Mouse (Mus musculus) embryo, embryonic 11 days (tissue): Measurements from ENCODE around the gene Gm10717.
"Not testable (repeated sequence)": the region's sequence is repeated elsewhere in the genome, so short reads cannot be mapped to it uniquely, and the experiment has no call there.

Source experiments
- DNase-seq: peaks from one replicate; pipeline ENCODE4 v3.0.0-alpha.2; 2015

Gm10717 gene

DNA sequence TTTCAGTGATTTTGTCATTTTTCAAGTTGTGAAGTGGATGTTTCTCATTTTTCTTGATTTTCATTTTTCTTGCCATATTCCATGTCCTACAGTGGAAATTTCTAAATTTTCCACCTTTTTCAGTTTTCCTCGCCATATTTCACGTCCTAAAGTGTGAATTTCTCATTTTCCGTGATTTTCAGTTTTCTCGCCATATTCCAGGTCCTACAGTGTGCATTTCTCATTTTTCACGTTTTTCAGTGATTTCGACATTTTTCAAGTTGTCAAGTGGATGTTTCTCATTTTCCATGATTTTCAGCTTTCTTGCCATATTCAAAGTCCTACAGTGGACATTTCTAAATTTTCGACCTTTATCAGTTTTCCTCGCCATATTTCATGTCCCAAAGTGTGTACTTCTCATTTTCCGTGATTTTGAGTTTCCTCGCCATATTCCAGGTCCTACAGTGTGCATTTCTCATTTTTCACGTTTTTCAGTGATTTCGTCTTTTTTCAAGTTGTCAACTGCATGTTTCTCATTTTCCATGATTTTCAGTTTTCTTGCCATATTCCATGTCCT, at the start of gene Gm10717:
Gm10717 (plus strand) TSS at position 506 of the 556 bp plus-strand sequence.
- not testable (repeated sequence) for DNase-seq

DNA sequence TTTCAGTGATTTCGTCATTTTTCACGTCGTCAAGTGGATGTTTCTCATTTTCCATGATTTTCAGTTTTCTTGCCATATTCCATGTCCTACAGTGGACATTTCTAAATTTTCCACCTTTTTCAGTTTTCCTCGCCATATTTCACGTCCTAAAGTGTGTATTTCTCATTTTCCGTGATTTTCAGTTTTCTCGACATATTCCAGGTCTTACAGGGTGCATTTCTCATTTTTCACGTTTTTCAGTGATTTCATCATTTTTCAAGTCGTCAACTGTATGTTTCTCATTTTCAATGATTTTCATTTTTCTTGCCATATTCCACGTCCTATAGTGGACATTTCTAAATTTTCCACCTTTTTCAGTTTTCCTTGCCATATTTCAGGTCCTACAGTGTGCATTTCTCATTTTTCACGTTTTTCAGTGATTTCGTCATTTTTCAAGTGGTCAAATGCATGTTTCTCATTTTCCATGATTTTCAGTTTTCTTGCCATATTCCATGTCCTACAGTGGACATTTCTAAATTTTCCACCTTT, 24.7 kb upstream of the Gm10717 start, which contains the start of gene Gm10722:
Gm10722 (plus strand) TSS at position 478 of the 528 bp plus-strand sequence.
- peak; percentile 28 for DNase-seq

DNA sequence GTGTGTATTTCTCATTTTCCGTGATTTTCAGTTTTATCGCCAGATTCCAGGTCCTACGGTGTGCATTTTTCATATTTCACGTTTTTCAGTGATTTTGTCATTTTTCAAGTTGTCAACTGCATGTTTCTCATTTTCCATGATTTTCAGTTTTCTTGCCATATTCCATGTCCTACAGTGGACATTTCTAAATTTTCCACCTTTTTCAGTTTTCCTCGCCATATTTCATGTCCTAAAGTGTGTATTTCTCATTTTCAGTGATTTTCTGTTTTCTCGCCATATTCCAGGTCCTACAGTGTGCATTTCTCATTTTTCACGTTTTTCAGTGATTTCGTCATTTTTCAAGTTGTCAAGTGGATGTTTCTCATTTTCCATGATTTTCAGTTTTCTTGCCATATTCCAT, 24.2 kb upstream of the Gm10717 start:
- not testable (repeated sequence) for DNase-seq

- peak; percentile 31 for DNase-seq
Observed at GRCm38 (mm10) chr9:3001948-3002659, 23.1 kb upstream of the Gm10717 start.

GRCm38 (mm10) chr9:3002794-3003396, 22.3 kb upstream of the Gm10717 start, which contains the start of gene Gm11168:
Gm11168 (plus strand) TSS chr9:3003346.
- not testable (repeated sequence) for DNase-seq

- DNase-seq, result not testable (repeated sequence)
Observed at GRCm38 (mm10) chr9:3006179-3006578, 19.0 kb upstream of the Gm10717 start.

DNA sequence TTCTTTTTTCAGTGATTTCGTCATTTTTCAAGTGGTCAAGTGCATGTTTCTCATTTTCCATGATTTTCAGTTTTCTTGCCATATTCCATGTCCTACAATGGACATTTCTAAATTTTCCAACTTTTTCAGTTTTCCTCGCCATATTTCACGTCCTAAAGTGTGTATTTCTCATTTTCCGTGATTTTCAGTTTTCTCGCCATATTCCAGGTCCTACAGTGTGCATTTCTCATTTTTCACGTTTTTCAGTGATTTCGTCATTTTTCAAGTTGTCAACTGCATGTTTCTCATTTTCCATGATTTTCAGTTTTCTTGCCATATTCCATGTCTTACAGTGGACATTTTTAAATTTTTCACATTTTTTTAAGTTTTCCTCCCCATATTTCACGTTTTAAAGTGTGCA, 18.6 kb upstream of the Gm10717 start:
- DNase-seq, result not testable (repeated sequence)

- DNase-seq, result peak; percentile 2
Observed at GRCm38 (mm10) chr9:3007272-3007671, 17.9 kb upstream of the Gm10717 start.

GRCm38 (mm10) chr9:3009331-3009730, 15.9 kb upstream of the Gm10717 start:
- not testable (repeated sequence) for DNase-seq

DNA sequence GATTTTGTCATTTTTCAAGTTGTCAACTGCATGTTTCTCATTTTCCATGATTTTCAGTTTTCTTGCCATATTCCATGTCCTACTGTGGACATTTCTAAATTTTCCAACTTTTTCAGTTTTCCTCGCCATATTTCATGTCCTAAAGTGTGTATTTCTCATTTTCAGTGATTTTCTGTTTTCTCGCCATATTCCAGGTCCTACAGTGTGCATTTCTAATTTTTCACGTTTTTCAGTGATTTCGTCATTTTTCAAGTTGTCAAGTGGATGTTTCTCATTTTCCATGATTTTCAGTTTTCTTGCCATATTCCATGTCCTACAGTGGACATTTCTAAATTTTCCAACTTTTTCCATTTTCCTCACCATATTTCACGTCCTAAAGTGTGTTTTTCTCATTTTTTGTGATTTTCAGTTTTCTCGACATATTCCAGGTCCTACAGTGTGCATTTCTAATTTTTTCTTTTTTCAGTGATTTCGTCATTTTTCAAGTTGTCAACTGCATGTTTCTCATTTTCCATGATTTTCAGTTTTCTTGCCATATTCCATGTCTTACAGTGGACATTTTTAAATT, 13.1 kb upstream of the Gm10717 start:
- not testable (repeated sequence) for DNase-seq

GRCm38 (mm10) chr9:3012733-3013279, 12.4 kb upstream of the Gm10717 start, which contains the start of gene Gm10721:
Gm10721 (plus strand) TSS chr9:3013140.
- DNase-seq, result not testable (repeated sequence)

GRCm38 (mm10) chr9:3015354-3015753, 9.9 kb upstream of the Gm10717 start, which contains the start of gene Gm10720:
Gm10720 (plus strand) TSS chr9:3015654.
- not testable (repeated sequence) for DNase-seq

DNA sequence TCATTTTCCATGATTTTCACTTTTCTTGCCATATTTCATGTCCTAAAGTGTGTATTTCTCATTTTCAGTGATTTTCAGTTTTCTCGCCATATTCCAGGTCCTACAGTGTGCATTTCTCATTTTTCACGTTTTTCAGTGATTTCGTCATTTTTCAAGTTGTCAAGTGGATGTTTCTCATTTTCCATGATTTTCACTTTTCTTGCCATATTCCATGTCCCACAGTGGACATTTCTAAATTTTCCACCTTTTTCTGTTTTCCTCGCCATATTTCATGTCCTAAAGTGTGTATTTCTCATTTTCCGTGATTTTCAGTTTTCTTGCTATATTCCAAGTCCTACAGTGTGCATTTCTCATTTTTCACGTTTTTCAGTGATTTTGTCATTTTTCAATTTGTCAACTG, 9.3 kb upstream of the Gm10717 start:
- DNase-seq, result not testable (repeated sequence)

DNA sequence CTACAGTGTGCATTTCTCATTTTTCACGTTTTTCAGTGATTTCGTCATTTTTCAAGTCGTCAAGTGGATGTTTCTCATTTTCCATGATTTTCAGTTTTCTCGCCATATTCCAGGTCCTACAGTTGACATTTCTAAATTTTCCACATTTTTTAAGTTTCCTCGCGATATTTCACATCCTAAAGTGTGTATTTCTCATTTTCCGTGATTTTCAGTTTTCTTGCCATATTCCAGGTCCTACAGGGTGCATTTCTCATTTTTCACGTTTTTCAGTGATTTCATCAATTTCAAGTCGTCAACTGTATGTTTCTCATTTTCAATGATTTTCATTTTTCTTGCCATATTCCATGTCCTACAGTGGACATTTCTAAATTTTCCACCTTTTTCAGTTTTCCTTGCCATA, 8.1 kb upstream of the Gm10717 start, which contains the start of gene Gm10719:
Gm10719 (plus strand) TSS at position 301 of the 400 bp plus-strand sequence.
- DNase-seq, result not testable (repeated sequence)

DNA sequence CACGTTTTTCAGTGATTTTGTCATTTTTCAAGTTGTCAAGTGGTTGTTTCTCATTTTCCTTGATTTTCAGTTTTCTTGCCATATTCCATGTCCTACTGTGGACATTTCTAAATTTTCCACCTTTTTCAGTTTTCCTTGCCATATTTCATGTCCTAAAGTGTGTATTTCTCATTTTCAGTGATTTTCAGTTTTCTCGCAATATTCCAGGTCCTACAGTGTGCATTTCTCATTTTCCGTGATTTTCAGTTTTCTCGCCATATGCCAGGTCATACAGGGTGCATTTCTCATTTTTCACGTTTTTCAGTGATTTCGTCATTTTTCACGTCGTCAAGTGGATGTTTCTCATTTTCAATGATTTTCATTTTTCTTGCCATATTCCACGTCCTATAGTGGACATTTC, 6.3 kb upstream of the Gm10717 start:
- DNase-seq, result not testable (repeated sequence)

DNA sequence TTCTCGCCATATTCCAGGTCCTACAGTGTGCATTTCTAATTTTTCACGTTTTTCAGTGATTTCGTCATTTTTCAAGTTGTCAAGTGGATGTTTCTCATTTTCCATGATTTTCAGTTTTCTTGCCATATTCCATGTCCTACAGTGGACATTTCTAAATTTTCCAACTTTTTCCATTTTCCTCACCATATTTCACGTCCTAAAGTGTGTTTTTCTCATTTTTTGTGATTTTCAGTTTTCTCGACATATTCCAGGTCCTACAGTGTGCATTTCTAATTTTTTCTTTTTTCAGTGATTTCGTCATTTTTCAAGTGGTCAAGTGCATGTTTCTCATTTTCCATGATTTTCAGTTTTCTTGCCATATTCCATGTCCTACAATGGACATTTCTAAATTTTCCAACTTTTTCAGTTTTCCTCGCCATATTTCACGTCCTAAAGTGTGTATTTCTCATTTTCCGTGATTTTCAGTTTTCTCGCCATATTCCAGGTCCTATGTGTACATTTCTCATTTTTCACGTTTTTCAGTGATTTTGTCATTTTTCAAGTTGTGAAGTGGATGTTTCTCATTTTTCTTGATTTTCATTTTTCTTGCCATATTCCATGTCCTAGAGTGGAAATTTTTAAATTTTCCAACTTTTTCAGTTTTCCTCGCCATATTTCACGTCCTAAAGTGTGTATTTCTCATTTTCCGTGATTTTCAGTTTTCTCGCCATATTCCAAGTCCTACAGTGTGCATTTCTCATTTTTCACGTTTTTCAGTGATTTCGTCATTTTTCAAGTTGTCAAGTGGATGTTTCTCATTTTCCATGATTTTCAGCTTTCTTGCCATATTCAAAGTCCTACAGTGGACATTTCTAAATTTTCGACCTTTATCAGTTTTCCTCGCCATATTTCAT, 5.1 kb upstream of the Gm10717 start:
- DNase-seq, result not testable (repeated sequence)

GRCm38 (mm10) chr9:3022316-3023008, 2.8 kb upstream of the Gm10717 start:
- DNase-seq, result peak; percentile 16

DNA sequence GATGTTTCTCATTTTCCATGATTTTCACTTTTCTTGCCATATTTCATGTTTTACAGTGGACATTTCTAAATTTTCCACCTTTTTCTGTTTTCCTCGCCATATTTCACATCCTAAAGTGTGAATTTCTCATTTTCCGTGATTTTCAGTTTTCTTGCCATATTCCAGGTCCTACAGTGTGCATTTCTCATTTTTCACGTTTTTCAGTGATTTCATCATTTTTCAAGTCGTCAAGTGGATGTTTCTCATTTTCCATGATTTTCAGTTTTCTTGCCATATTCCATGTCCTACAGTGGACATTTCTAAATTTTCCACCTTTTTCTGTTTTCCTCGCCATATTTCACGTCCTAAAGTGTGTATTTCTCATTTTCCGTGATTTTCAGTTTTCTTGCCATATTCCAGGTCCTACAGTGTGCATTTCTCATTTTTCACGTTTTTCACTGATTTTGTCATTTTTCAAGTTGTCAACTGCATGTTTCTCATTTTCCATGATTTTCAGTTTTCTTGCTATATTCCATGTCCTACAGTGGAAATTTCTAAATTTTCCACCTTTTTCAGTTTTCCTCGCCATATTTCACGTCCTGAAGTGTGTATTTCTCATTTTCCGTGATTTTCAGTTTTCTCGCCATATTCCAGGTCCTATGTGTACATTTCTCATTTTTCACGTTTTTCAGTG, 1.8 kb upstream of the Gm10717 start, which contains the start of gene Gm10718:
Gm10718 (plus strand) TSS at position 236 of the 673 bp plus-strand sequence.
- not testable (repeated sequence) for DNase-seq

DNA sequence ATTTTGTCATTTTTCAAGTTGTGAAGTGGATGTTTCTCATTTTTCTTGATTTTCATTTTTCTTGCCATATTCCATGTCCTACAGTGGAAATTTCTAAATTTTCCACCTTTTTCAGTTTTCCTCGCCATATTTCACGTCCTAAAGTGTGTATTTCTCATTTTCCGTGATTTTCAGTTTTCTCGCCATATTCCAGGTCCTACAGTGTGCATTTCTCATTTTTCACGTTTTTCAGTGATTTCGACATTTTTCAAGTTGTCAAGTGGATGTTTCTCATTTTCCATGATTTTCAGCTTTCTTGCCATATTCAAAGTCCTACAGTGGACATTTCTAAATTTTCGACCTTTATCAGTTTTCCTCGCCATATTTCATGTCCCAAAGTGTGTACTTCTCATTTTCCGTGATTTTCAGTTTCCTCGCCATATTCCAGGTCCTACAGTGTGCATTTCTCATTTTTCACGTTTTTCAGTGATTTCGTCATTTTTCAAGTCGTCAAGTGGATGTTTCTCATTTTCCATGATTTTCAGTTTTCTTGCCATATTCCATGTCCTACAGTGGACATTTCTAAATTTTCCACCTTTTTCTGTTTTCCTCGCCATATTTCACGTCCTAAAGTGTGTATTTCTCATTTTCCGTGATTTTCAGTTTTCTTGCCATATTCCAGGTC, 1.1 kb upstream of the Gm10717 start:
- not testable (repeated sequence) for DNase-seq

DNA sequence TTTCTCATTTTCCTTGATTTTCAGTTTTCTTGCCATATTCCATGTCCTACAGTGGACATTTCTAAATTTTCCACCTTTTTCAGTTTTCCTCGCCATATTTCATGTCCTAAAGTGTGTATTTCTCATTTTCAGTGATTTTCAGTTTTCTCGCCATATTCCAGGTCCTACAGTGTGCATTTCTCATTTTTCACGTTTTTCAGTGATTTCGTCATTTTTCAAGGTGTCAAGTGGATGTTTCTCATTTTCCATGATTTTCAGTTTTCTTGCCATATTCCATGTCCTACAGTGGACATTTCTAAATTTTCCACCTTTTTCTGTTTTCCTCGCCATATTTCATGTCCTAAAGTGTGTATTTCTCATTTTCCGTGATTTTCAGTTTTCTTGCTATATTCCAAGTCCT, 436 bp downstream of the Gm10717 start:
- not testable (repeated sequence) for DNase-seq
